Mouse (Mus musculus): ENCODE data around the gene Rgmb.

GRCm38 (mm10) chr17:15816379-15817095 lies 14.3 kb downstream of the Rgmb start:
- TF ChIP-seq CTCF (IDR thresholded peaks at IDR 0.05; ENCODE audit: low read depth, low read length) (no peak), TAL1 (conservative IDR thresholded peaks at IDR 0.05; ENCODE audit: low read depth, low read length) (no peak), GATA1 (IDR thresholded peaks at IDR 0.05; ENCODE audit: borderline replicate concordance, low read length) (no peak), GATA2 (IDR thresholded peaks at IDR 0.05; ENCODE audit: borderline replicate concordance, low read depth, low read length) (no peak), POLR2AphosphoS5 (IDR thresholded peaks at IDR 0.05; ENCODE audit: insufficient replicate concordance, low read depth, low read length) (no peak)
